21 mouse cellular contexts compared by ENCODE assay signal in genomic region chr14:24086481-24086880, GRCm38 (mm10).
DNase-seq lines count a peak whose midpoint lies in the region; ATAC-seq and TF ChIP-seq lines count a peak whose summit lies in the region.
"Had no signal": no experiment of that assay in that cellular context is flagged by ENCODE, and none has a peak within 500 bp of the region (broad histone marks: within the 10 kb centered on the region; RNA-seq: fewer than 3 reads in every experiment).

No protein-coding gene starts in this region.

- no peak overlapping the region for H3K27ac ChIP-seq in lung, embryonic 14.5 days (ENCODE audit: low read depth)
- no peak overlapping the region for H3K27ac ChIP-seq in liver, embryonic 11.5 days (ENCODE audit: low read depth, low read length)
- H3K27ac ChIP-seq: forebrain, embryonic 13.5 days; heart, adult 2 months; hindbrain, embryonic 12.5 days; stomach, embryonic 15.5 days had no signal

- WGBS in lung, embryonic 14.5 days, result 46% methylated on average over 5 of the region's 5 CpGs
- 59% methylated on average over 5 of the region's 5 CpGs for WGBS in lung, adult 2 months
- 68% methylated on average over 5 of the region's 5 CpGs for WGBS in liver, embryonic 11.5 days

- no peaks in the 10 kb centered on the region for H3K9me3 ChIP-seq in lung, embryonic 14.5 days (ENCODE audit: low read depth, low read length)
- H3K9me3 ChIP-seq in liver, embryonic 11.5 days (ENCODE audit: control insufficient read depth, low read length), result no peaks in the 10 kb centered on the region
- H3K9me3 ChIP-seq: forebrain, embryonic 13.5 days; hindbrain, embryonic 12.5 days; stomach, embryonic 15.5 days had no signal

- no peak for TF ChIP-seq POLR2A in lung, adult 2 months (IDR thresholded peaks at IDR 0.05; ENCODE audit: borderline replicate concordance, extremely low read depth, low read depth, low read length)
- TF ChIP-seq POLR2A in brain, embryonic 14.5 days (IDR thresholded peaks at IDR 0.05; ENCODE audit: borderline replicate concordance, extremely low read depth, insufficient read depth, insufficient read length, poor library complexity, severe bottlenecking), result no peak

- H3K4me3 ChIP-seq in lung, embryonic 14.5 days (ENCODE audit: low read depth, low read length), result no peak overlapping the region
- no peak overlapping the region for H3K4me3 ChIP-seq in lung, adult 2 months (replicated peaks; ENCODE audit: extremely low read depth, low read depth, low read length)
- no peak overlapping the region for H3K4me3 ChIP-seq in liver, embryonic 11.5 days (ENCODE audit: low read depth, low read length)
- H3K4me3 ChIP-seq: forebrain, embryonic 13.5 days; heart, adult 2 months; hindbrain, embryonic 12.5 days; stomach, embryonic 15.5 days had no signal

- no peak overlapping the region for H3K9ac ChIP-seq in lung, embryonic 14.5 days
- no peak overlapping the region for H3K9ac ChIP-seq in liver, embryonic 11.5 days (ENCODE audit: low read depth, low read length)
- H3K9ac ChIP-seq: forebrain, embryonic 13.5 days; hindbrain, embryonic 12.5 days; stomach, embryonic 15.5 days had no signal

- no peaks in the 10 kb centered on the region for H3K36me3 ChIP-seq in lung, embryonic 14.5 days (ENCODE audit: insufficient read depth)
- H3K36me3 ChIP-seq in liver, embryonic 11.5 days (ENCODE audit: control insufficient read depth, insufficient read depth, low read length), result no peaks in the 10 kb centered on the region
- H3K36me3 ChIP-seq: hindbrain, embryonic 12.5 days; stomach, embryonic 15.5 days had no signal

- ATAC-seq in lung, embryonic 14.5 days (ENCODE audit: insufficient read depth), result no peak
- no peak for ATAC-seq in liver, embryonic 11.5 days (replicated peaks; ENCODE audit: low FRiP score)
- ATAC-seq: forebrain, embryonic 13.5 days; intestine, postnatal 0 days; lung, postnatal 0 days had no signal

- peak; percentile 19 for DNase-seq in adrenal gland, postnatal 14 days
- no peak for DNase-seq in adrenal gland, postnatal 10 days
- DNase-seq in heart, postnatal 4 days, result peak; percentile 9
- DNase-seq in heart, adult 18-20 months, result no peak
- DNase-seq in lung, embryonic 14.5 days, result peak; percentile 54
- no peak for DNase-seq in lung, adult 2 months
- peak; percentile 17 for DNase-seq in brain, embryonic 14.5 days (ENCODE audit: low read depth)
- no peak for DNase-seq in liver, embryonic 11.5 days (ENCODE audit: low spot score)
- DNase-seq: adrenal gland, postnatal 36 days; cerebellum, adult 2 months; gastrocnemius, postnatal 10 days; heart, adult 2 months; kidney, postnatal 25 days; midbrain, embryonic 14.5 days; right cerebral cortex, postnatal 25 days; thymus, postnatal 4 days had no signal

- H3K4me2 ChIP-seq in lung, embryonic 14.5 days, result no peak overlapping the region
- H3K4me2 ChIP-seq in liver, embryonic 11.5 days, result no peak overlapping the region
- H3K4me2 ChIP-seq: forebrain, embryonic 13.5 days; hindbrain, embryonic 12.5 days; stomach, embryonic 15.5 days had no signal

- no peaks in the 10 kb centered on the region for H3K4me1 ChIP-seq in lung, embryonic 14.5 days (ENCODE audit: insufficient read depth)
- no peaks in the 10 kb centered on the region for H3K4me1 ChIP-seq in lung, adult 2 months (ENCODE audit: control insufficient read depth, insufficient read depth, low read length)
- H3K4me1 ChIP-seq in liver, embryonic 11.5 days (replicated peaks; ENCODE audit: control insufficient read depth, insufficient read depth, low read length), result no peaks in the 10 kb centered on the region
- H3K4me1 ChIP-seq: stomach, embryonic 15.5 days had no signal

- no peak for TF ChIP-seq CTCF in lung, embryonic 14.5 days (IDR thresholded peaks at IDR 0.05; ENCODE audit: low read depth)
- TF ChIP-seq CTCF in lung, adult 2 months (IDR thresholded peaks at IDR 0.05; ENCODE audit: insufficient read depth, low read length), result no peak
- no peak for TF ChIP-seq CTCF in brain, embryonic 14.5 days (IDR thresholded peaks at IDR 0.05; ENCODE audit: borderline replicate concordance, extremely low read depth, insufficient read depth, insufficient read length)

- H3K27me3 ChIP-seq in lung, embryonic 14.5 days (ENCODE audit: insufficient read depth, low read length), result no peaks in the 10 kb centered on the region
- no peaks in the 10 kb centered on the region for H3K27me3 ChIP-seq in liver, embryonic 11.5 days (replicated peaks; ENCODE audit: control insufficient read depth, insufficient read depth, low read length)
- H3K27me3 ChIP-seq: forebrain, embryonic 13.5 days; hindbrain, embryonic 12.5 days; stomach, embryonic 15.5 days had no signal

Comparison
In these comparisons a context has a peak if more than half of its experiments do, and no peak if none do; other contexts are left out.
1. DNase-seq: peak in adrenal gland, postnatal 14 days (single experiment), heart, postnatal 4 days (single experiment), lung, embryonic 14.5 days (single experiment) and brain, embryonic 14.5 days (single experiment); none in adrenal gland, postnatal 10 days (single experiment), heart, adult 18-20 months (0 of 2), lung, adult 2 months (single experiment) and liver, embryonic 11.5 days (single experiment).